Mouse (Mus musculus) G1E (cell line): ENCODE measurements around the gene Spata5. TPM values are rescaled to one million over a fixed set of nuclear protein-coding genes. Genes with fewer than 3 reads are reported as not detected.

ENCODE experiments used
- ATAC-seq: 2 replicates; pipeline ENCODE4 v1.8.0; 2016; ENCODE audit warnings: mild to moderate bottlenecking; ENCODE audit not compliant: insufficient number of reproducible peaks, poor library complexity, low FRiP score, severe bottlenecking; ENCODE audit errors: extremely low read depth
- DNase-seq: peaks from one replicate; pipeline ENCODE4 v3.0.0; 2012; ENCODE audit warnings: low spot score
- H3K27me3 ChIP-seq: 2 replicates; pipeline ENCODE4 v1.6.1; 2012; ENCODE audit warnings: mild to moderate bottlenecking, low read length, inconsistent platforms; ENCODE audit not compliant: insufficient read depth
- H3K36me3 ChIP-seq: replicated peaks from 2 replicates; pipeline ENCODE3; 2012; ENCODE audit warnings: mild to moderate bottlenecking, inconsistent platforms
- H3K4me1 ChIP-seq: 2 replicates; pipeline ENCODE4 v1.6.1; 2012; ENCODE audit warnings: low read depth, low read length, inconsistent platforms, mixed read lengths; ENCODE audit not compliant: insufficient read depth
- H3K4me3 ChIP-seq: 2 replicates; pipeline ENCODE4 v1.5.1; 2012; ENCODE audit warnings: low read depth, mild to moderate bottlenecking, inconsistent platforms, low read length, moderate library complexity, mixed read lengths
- H3K9me3 ChIP-seq: replicated peaks from 2 replicates; pipeline ENCODE4 v1.6.1; 2012; ENCODE audit warnings: inconsistent platforms
- CTCF ChIP-seq: IDR thresholded peaks from 2 replicates; pipeline ENCODE4 v1.5.1; 2012; ENCODE audit warnings: low read depth, low read length, inconsistent platforms, mixed read lengths
- GATA1 ChIP-seq: IDR thresholded peaks from 2 replicates; pipeline ENCODE4 v1.6.1; 2012; ENCODE audit warnings: borderline replicate concordance, low read length, inconsistent platforms, mixed read lengths
- GATA2 ChIP-seq: IDR thresholded peaks from 2 replicates; pipeline ENCODE4 v1.6.1; 2012; ENCODE audit warnings: low read depth, low read length, inconsistent platforms, borderline replicate concordance
- POLR2AphosphoS5 ChIP-seq: IDR thresholded peaks from 2 replicates; pipeline ENCODE4 v1.6.1; 2012; ENCODE audit warnings: low read depth, low read length, inconsistent platforms; ENCODE audit not compliant: insufficient replicate concordance
- TAL1 ChIP-seq: conservative IDR thresholded peaks from 2 replicates; pipeline ENCODE4 v1.6.1; 2012; ENCODE audit warnings: low read depth, low read length, inconsistent platforms, mixed read lengths
- polyA plus RNA-seq: library from polyadenylated mRNA; stranded (reverse); fragments of >175 nt; gene quantifications from 2 replicates; pipeline ENCODE4 v1.2.3, GENCODE M21; 2012
- total RNA-seq, 2 experiments: library from RNA; stranded (forward) in 1 of 2; stranded (reverse) in 1 of 2; fragments of 200-1000 nt in 1 of 2; fragments of >200 nt in 1 of 2; fragmentation: Nextera tagmentation in 1 of 2; gene quantifications; 2 replicates each; pipeline ENCODE4 v1.2.3; 2014 to 2017

The Spata5 gene
- total and polyA plus RNA-seq, 3 experiments: 16.2 to 175 (median 56.8) TPM

- TF ChIP-seq GATA2 (no peak), POLR2AphosphoS5 (no peak), TAL1 (no peak), CTCF (no peak), GATA1 (no peak)
- DNase-seq: no peak
- H3K4me1 ChIP-seq: no peaks in the 10 kb centered on the region; the same call in none of the 2 replicates
- peaks cover 22% of the 10 kb centered on the region for H3K27me3 ChIP-seq
- ATAC-seq: no peak
- no peaks in the 10 kb centered on the region for H3K9me3 ChIP-seq
- H3K36me3 ChIP-seq: no peaks in the 10 kb centered on the region
- no peak overlapping the region for H3K4me3 ChIP-seq
Measured at GRCm38 (mm10) chr3:37616586-37617547, 197.2 kb downstream of the Spata5 start.

Other genes starting within 250 kb of the Spata5 start
- not detected in 2 replicates for gene Il21, start 187.3 kb upstream of the Spata5 start, total RNA-seq (2014; fragmentation: Nextera tagmentation)
- 0.22 and 0.23 TPM in 2 replicates for gene Il21, start 187.3 kb upstream of the Spata5 start, total RNA-seq (2017)
- gene Il21, start 187.3 kb upstream of the Spata5 start, polyA plus RNA-seq: not detected in 2 replicates
- gene Bbs12, start 107.3 kb upstream of the Spata5 start, total RNA-seq (2014; fragmentation: Nextera tagmentation): 26.5 and 27.3 TPM in 2 replicates
- gene Bbs12, start 107.3 kb upstream of the Spata5 start, total RNA-seq (2017): 25.3 and 31.6 TPM in 2 replicates
- gene Bbs12, start 107.3 kb upstream of the Spata5 start, polyA plus RNA-seq: 0.51 and 0.52 TPM in 2 replicates
- gene Cetn4, start 107.2 kb upstream of the Spata5 start, total RNA-seq (2014; fragmentation: Nextera tagmentation): 18.2 and 26.3 TPM in 2 replicates
- gene Cetn4, start 107.2 kb upstream of the Spata5 start, total RNA-seq (2017): 14.8 and 15.7 TPM in 2 replicates
- gene Cetn4, start 107.2 kb upstream of the Spata5 start, polyA plus RNA-seq: 6.3 TPM in 2 replicates
- gene Fgf2, start 71.5 kb upstream of the Spata5 start, total RNA-seq (2014; fragmentation: Nextera tagmentation): 6.6 and 6.8 TPM in 2 replicates
- gene Fgf2, start 71.5 kb upstream of the Spata5 start, total RNA-seq (2017): 3.9 and 4.9 TPM in 2 replicates
- gene Fgf2, start 71.5 kb upstream of the Spata5 start, polyA plus RNA-seq: 0.37 and 0.95 TPM in 2 replicates
- gene Nudt6, start 315 bp downstream of the Spata5 start, total RNA-seq (2014; fragmentation: Nextera tagmentation): 9.6 and 10.6 TPM in 2 replicates
- gene Nudt6, start 315 bp downstream of the Spata5 start, total RNA-seq (2017): 12.4 and 14.7 TPM in 2 replicates
- gene Nudt6, start 315 bp downstream of the Spata5 start, polyA plus RNA-seq: 11.5 and 14.2 TPM in 2 replicates
- 28.4 and 35.5 TPM in 2 replicates for gene Spry1, start 220.1 kb downstream of the Spata5 start, total RNA-seq (2014; fragmentation: Nextera tagmentation)
- 3.9 and 4.2 TPM in 2 replicates for gene Spry1, start 220.1 kb downstream of the Spata5 start, total RNA-seq (2017)
- 4.8 and 5.7 TPM in 2 replicates for gene Spry1, start 220.1 kb downstream of the Spata5 start, polyA plus RNA-seq